Mouse (Mus musculus) frontal cortex, postnatal 25 days (tissue): ENCODE measurements at regions not wholly inside any gene's neighbourhood (a gene's known extent, or its start where the extent isn't known, plus 50 kb on each side); places are given as distances from the start of the nearest gene placed in this dataset.
A peak's percentile ranks its signal among the peaks of the same experiment; 100 is the strongest.
"Not testable (repeated sequence)": the region's sequence is repeated elsewhere in the genome, so short reads cannot be mapped to it uniquely, and the experiment has no call there.

Experiments
- DNase-seq, 2 experiments: peaks; one replicate each; pipeline ENCODE4 v3.0.0; 2022; ENCODE audit warnings: low spot score in 2 of 2

DNA sequence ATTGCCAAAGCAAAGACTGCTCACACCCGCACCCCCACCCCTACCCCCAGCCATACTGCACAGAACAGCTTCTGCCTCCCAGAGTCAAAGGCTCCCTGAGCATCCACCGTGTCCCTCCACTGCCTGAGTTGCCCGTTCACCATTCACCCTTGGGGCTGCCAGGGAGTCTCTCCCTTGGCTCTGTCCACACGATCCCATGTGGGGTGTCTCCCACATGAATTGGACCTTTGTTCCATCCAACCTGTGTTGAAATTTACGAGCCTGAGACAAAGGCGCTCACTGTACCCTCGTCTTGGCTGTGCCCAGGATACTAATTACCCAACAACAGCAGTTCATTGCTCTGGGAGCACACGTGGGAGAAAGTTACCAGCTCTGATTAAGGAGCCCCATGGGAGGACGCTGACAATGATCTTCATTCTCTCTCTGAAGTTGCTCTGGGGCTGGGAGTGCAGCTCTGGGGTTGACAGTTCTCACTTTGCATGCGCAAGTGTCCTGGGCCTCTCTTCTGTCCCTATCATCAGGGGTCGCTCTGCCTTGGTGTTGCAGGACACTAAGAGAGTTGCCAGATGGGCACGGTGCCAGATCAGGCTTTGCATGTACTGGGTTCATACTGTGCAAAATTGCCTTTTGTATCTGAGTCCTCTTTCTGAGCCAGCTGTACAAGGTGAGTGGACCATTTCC is 178.3 kb upstream of the Rgma start:
- no peak for DNase-seq

- DNase-seq: no peak
These were observed 177.2 kb upstream of the Rgma start for GRCm38 (mm10) chr7:73198069-73198468.

- DNase-seq: peak in 1 of 2 experiments; percentile 3
These were observed 175.3 kb upstream of the Rgma start for GRCm38 (mm10) chr7:73199967-73200366.

DNA sequence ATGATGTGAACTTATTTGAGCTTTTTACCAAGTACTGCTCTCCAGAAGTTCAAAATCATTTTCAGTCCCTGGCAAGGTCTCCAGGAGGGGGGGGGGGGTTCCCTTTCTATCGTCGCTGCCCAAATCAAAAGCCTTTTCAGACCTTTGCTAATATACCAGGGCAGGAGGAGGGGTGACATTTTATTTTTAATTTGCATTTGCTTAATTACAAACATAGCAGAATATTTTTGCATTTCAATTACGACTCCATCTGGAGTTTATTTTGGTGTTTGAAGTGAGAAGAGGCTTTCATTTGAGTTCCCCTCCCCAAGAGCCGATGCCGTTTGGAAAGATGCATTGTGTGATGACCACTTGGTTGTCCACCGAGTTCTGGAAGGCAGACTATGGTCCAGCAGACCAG is 174.0 kb upstream of the Rgma start:
- peak in 1 of 2 experiments; percentile 3 for DNase-seq

DNA sequence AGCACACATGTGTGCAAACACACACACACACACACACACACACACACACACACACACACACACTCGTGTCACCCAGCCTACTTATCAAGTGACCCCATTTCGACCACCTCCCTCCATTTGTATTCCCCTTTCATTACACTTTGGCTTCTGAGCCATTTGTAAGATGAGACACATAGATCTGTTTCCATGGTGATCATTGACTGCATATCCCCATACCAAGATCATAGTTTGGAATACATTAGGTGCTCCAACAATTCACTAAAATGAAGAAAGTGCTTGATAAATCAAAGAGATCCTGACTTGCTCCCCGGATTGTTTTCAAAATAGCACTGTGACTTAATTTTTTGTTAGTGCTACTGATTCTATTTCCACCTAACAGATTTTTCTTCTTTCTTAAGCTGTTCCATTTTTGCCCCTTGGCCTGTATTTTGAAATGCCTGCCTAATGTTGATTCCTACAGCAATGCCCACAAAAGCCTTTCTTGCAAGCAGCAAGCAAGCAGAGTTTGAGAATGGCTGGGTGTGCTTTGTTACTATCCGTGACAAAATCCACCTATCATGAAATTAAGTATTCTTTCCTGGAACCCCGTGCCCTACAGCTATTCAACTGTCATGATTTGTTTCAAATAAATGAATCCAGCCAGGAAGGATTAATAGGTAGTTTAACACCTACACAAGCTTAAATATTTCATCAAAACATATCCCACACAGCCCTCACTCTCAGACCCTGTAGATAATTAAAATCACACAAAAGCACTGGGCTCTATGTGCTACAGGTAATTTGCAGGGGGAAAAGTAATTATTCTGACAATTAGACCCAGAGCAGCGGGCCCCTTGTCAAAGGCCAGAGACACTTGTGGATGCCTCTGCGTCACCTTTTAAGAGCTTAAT is 168.1 kb upstream of the Rgma start:
- no peak for DNase-seq

DNA sequence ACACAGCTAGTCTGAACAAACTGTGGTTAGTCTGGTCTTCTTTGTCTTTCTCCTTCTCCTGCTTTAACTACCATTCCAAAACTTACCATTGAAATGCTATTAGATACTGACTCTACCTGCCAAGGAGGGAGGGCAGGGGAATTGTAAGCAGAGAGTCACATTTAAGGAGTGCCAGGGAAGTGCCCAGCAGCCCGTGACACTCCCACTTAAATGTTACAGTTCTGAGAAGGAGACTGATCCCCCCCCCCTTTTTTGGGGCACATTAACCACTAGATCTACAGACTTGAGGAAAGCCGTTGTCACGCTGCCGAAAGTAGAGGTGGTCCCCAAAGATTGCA is 166.9 kb upstream of the Rgma start:
- DNase-seq: no peak

- DNase-seq: no peak
These were observed 166.3 kb upstream of the Rgma start for GRCm38 (mm10) chr7:73208817-73209602.

DNA sequence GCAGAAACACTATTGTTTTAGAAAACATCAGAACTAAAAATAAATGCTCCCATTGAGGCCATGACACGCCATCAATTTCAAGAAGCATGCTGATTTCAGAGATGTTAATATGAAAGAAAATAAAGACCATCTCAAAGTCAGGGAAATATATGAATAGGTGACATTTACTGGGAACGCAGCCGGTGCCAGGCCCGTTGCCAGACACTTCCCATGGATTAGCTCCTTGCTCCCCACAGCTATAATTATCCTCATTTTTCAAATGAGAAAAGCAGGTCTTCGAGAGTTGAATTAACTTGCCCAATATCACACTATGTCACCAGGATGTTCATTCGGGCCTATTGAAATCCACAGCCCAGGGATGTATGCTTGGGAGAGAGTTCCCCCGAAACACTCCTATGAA is 165.2 kb upstream of the Rgma start:
- DNase-seq: no peak

DNA sequence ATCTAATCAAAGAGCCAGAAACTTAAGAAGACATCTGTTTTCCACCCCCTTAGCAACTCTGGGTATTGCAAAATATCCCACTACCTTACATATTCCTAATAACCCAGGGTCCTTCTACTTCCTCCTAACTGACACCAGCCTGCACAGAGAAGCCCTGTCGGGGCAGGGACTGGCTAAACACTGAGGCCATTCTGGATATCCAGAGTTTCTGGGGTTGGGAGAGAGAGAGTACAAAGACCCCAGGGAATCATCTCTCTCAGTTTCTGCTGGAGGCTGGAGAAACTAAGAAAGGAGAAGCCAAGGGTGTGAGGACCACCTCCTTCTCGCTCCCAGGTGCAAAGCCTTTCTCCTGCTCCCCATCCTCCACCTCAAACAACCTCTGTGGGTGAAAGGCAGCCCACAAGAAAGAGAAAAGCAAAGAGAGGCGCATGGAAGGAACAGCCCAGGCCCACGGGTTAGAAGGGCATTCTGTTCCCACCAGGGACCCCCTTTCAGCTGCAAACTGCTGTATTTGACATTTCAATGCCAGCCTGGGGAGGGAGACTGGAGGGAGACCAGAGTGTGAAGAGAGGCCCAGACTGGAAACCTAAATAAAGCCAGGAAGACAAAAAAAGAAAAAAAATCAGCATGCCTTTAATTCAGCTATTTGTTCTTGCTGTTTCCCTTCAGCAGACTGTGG is 152.9 kb upstream of the Rgma start:
- no peak for DNase-seq

- DNase-seq: no peak
These were observed 152.3 kb upstream of the Rgma start for GRCm38 (mm10) chr7:73222929-73223512.

DNA sequence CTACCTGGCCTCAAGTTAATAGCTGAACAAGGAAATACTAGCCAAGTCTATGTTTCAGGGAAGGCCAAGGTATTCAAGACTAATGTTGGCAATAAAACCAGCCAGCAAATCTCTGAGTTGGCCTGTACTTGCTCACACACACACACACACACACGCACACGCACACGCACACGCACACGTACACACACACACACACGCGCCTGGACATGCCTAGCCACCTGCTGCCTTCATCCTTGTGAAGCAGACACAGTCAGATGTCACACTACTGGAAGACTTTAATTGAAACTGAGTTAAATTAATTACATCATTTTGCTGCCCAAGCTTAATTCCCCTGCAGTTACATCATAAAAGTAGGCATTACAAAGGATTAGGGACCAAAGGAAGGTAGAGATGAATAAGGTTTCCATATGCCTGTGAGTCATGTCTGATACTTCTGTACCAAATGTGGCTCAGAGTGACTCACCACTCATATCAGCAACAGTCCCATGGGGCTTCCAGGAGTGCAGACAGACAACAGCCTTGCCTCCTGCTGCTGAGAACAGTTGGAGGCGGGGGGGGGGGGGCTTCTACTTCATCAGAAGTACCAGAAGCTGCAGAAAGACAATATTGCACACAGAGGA is 141.7 kb upstream of the Rgma start:
- no peak for DNase-seq

GRCm38 (mm10) chr7:73238486-73238885 is 136.8 kb upstream of the Rgma start:
- DNase-seq: no peak

- DNase-seq: no peak
These were observed 131.5 kb upstream of the Rgma start for GRCm38 (mm10) chr7:73243591-73244355.

DNA sequence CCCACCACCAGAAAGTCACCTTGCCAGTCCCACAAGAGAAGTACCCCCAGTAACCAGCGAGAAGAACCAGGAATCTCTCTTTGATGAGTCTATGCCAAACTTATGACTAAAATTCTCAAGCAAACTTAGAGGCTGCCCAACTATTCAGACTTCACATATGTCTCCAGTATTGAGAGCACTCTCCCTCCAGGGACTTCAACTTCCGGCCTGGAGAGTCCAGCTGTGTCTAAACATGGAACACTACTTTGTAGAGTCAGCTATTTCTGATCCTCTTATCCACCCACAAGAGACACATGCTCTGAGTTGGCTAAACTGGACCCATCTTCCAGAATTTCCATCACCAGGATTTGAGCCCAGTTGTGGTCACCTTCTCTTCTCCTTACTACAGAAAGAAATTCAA is 129.9 kb upstream of the Rgma start:
- DNase-seq: no peak

DNA sequence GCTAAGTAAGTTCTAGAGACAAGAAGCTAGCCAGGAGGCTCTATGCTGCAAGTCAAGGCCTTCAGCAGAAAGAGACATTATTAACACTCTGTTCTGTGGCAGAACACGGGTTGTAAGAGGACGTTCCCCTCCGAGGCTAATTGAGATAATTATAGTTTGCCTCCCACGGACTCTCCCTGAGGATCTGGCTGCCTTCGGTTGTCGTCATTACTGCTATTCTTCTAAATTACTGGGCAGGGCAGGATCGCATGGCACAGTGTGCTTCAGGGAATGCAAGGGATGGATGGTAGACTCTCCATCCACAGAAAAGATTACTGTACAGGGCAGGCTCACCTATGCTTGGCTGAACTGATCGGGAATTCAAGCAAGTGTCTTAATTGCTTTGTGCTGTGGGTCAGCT is 124.7 kb upstream of the Rgma start:
- DNase-seq: no peak

- no peak for DNase-seq
These were observed 124.0 kb upstream of the Rgma start for GRCm38 (mm10) chr7:73251187-73251740.

GRCm38 (mm10) chr7:73254972-73255371 is 120.3 kb upstream of the Rgma start:
- not testable (repeated sequence) for DNase-seq

- DNase-seq: no peak
These were observed 115.2 kb upstream of the Rgma start for GRCm38 (mm10) chr7:73260140-73260539.

- DNase-seq: no peak
These were observed 113.6 kb upstream of the Rgma start for GRCm38 (mm10) chr7:73261750-73262149.

GRCm38 (mm10) chr7:73262526-73262925 is 112.8 kb upstream of the Rgma start:
- no peak for DNase-seq
